Mouse (Mus musculus): ENCODE data around the gene Baz2b. TPM values are rescaled to one million over a fixed set of nuclear protein-coding genes. Genes with fewer than 3 reads are reported as not detected.

The Baz2b gene
- total RNA-seq, 2 experiments from 2014 or later: 50.7 to 62.7 TPM

DNA sequence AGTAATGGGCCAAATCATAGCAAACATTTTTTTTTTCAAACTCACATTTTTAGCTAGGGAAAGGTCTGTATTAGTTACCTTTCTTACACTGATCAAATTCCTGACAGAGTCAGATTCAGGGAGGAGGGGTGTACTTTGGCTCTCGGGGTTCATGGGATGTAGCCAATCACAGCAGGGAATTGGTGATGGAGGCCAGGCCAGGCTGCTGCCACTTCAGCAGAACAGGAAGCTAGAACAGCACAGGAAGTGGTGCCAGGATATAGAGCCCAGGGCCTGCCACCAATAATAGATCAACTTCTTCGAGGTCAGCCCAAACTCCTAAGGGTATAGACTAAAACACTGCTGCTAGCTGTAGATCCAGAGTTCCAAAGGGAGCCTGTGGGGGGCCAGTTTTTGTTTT is 76.6 kb downstream of the Baz2b start:
- DNase-seq (ENCODE audit: low spot score in 2 of 2): no peak

DNA sequence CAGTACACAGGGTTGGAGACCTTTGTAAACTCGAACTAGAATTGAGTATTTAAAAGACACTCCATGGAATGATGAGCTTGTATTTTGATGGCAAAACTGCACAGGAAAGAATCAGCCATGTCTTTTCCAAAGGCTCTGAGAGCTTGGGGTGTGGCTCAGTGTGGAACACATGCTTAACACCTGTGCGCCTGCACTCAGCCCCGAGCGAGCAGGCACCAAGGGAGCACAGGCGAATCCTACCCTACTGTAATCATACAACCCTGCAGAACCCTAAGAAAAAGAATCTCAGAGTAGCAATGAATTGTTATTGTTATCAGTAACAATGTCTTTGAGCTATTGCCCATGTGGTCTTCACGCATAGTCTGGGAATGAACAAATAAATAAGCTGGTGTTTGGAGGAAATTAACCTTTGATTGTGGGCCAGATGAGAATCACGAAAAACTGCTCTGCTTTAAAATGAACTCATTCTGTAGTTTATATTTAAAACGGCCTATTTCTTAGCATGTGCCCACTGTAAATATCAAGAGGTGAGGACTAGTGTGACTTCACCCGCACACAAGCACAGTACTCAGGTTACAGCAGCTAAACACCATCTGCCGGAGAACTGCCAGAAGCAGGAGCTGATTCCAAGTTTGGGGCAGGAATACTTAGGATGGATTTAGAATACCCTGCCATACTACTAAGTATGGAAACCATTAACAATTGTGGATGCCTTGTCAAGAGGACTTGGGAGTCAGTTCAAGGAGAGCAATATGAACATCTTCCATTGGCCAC is 77.2 kb downstream of the Baz2b start:
- DNase-seq (ENCODE audit: low spot score in 2 of 2): no peak

DNA sequence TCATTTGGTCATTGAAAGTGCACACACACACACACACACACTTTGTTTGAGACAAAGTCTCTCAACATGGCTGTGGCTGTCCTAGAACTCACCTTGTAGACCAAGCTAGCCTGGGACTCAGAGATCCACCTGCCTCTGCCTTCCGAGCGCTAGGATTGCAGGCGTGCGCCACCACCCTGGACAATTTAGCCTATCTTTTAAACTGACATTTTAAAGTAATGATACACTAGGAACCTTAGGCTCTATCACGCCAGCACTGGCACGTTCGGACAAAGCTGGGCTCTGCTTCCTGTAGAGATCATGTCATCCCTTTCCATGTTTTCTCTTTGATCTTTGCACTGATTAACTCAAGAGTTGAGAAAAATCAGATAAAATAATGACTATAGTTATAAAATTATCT is 81.0 kb downstream of the Baz2b start:
- no peak for DNase-seq (ENCODE audit: low spot score in 2 of 2)

DNA sequence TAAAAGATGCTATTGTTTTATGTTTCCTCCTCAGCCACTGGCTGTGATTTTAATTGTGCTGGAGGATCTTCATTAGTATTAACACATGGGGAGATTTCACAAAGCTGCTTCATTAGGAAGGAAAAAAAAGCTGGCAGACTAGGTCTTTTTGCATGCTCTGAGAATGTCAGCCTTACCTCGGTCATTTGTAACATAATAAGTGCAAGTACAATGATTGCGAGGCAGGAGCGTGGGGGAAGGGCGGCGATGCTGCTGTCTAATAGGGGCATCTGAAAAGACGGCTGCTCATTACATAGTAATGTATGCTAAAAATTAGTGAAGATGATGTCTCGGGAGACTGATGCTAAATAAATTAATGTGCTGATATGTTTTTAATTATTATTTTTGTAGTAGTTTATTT is 82.8 kb downstream of the Baz2b start:
- peak in 1 of 2 experiments; percentile 40 for DNase-seq (ENCODE audit: low spot score in 2 of 2)

DNA sequence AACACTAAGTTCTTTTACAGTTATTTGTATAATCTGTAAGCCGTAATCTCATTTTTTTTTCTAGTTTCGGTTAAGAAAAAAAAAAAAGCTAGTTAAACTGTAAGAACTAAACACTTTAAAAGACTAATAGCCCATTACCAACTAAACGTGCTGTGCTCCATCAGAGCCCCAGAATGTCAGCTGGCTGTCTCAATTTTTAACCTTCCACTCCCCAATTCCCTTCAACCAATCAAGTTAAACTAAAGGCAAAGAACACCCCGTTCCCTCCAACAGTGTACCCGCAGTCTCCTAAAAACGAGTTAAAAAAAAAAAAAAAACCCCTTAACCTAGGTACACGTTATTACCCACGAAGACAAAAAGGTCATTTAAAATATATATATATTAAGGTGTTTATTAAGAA is 83.3 kb downstream of the Baz2b start:
- no peak for DNase-seq (ENCODE audit: low spot score in 2 of 2)

DNA sequence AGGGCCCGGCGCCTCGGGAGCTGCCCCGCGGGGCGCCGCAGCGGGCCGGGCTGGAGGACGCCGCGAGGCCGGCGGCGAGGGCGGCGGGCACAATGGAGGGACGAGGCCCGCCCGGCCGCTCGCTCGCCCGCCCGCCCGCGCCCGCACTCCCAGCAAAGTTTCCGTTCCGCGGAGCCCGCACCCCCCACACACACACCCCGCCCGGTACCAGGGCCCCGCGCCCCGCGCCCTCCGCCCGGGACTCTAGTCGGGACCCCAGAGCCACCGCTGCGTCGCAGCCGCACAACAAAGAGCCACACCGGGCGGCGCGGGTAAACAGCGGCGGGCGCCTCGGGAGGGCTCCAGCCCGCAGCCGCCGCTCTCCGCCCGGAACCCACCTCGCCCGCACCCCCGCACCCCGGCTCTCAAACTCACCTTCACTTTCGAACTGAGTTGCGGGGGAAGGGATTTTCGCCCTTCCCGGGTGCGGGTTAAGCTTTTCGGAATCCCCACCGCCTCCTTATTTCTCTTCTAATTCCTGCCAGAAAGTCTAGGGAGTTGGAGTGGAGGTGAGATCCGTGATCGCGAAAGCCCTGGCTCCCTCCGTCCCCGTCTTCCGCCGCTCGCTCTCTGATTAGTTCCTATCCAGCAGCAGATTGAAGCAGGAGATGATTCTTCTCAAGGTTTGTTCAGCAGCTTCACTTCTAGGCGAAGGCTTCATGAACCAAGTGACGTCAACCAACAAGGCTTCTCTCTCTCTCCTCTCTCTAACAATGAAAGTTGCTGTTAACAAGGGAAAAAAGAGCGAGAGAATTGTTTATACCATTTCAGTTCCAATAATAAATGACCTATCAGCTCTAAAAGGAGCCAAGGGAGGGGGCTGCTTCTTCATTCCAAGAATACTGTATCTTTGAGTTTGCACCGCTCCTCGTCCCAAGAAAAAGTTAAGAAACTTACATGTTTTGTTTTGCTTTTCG is 84.3 kb downstream of the Baz2b start:
- DNase-seq (ENCODE audit: low spot score in 2 of 2): peak; percentile 32 to 60

DNA sequence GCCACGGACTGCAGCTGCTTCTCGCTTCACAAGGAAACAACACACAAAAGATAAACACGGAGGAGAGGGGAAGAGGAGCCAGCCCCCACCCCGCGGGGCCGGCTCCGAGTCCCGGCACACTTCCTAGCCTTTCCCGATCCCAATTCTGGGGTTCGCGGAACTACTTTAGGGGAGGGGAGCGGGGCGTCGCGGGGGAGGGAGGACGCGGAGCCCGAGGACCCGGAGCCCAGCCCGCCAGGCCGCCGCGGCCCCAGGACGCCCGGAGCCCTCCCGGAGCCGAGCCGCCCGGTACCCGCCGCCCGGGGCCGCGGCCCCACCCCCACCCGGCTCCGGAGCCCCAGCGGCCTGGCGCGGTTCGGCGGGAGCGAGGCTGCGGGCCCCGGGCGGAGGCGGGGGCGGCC is 85.0 kb downstream of the Baz2b start:
- peak; percentile 33 to 51 for DNase-seq (ENCODE audit: low spot score in 2 of 2)

DNA sequence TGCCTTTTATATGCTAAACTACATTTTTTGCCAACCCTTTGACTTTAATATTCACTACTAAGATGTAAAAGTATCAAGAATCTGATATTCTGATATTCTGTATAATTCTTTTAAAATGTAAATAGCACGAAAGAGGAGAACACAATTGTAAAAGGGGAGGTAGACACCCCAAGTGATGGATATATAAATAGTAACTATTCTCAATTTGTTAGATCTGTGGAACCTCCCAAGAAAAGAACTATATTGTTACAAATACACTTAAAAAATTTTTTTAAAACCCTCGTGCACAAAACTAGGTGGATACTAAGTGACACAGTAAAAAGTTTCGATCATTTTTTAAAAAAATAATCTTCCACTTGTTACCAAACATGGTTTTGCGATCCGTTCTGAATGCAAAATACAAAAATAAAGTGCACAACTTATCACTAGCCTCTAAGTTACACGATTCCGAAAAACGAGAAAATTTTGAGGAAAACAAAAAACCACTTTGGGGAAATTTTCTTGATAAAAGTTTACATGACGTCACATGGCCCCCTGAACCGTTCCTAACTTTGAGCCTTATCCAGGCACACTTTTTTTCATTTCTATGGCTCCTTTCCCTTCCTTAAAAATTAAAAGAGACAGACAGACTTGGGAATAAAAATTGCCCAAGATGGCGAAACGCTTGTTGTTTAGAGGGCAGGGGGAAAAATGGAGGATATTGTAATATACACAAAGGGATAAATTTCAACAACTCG is 85.6 kb downstream of the Baz2b start:
- no peak for DNase-seq (ENCODE audit: low spot score in 2 of 2)

DNA sequence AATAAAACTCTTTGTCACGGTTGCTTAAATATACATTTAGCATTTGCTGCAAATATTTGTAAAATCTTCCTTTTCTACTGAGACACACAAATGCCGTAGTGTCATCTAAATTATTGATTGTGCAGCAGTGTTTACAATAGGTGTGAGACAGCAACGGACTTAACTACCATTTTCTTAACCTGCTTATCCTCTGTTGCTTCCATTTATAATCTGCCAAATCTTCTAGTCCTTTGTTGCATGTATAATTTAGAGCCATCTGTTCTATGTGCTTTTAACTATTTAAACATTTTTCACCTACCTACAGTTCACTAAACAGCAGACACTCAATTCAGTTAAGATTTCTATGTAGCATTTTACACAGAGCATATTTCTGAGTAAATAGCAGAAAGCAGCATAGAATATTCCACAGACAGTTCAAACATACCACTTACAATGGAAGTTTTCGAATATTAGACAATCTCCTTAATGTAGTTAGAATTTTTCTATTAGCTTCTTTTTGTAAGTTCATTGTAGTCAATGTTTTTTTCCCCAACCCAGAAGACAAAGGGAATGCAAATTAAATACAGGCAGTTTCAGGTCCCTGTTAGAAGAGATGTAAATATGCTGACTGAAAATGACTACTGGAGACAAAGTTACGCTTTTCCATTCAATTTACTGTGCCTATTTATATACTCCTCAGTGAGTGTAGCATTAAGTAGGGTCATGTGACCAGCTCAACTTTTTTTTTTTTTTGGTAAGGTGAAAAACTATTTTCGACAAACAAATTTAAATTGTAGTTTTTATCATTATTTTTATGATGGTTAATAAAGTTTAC is 86.4 kb downstream of the Baz2b start:
- DNase-seq (ENCODE audit: low spot score in 2 of 2): no peak

DNA sequence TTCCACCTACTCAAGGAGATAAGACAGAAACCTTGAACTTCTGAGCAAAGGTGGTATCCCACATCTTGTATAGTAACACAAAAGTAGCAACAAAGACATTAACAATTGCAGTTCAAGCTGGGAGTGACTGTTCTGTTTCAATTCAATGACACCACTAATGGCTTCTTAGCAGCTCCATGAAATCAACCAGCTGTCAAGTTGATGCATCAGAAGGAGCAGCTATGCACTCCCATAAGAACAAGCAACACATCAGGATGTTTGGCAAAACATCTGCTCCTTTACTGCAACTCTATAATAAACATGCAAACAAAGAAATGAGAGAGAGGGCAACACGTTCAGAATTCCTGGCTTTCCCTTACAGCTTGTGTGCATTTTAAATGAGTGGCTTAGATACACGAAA is 87.5 kb downstream of the Baz2b start:
- DNase-seq (ENCODE audit: low spot score in 2 of 2): no peak

DNA sequence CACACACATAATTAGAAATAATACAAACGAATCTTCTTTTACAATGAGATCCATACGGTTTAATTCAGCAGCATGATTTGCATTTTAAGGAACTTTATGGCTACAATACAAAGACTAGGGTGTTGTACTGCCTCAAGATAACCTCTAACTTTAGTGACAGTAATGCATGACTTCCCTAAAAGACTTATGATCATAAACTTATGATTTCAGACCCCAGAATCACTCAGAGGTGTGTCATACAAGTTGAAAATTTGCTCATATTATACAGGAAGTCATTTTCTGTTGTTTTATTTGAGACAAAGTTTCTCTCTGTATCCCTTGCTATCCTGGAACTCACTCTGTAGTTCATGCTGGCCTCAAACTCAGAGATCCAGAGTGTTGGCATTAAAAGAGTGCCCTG is 89.0 kb downstream of the Baz2b start:
- no peak for DNase-seq (ENCODE audit: low spot score in 2 of 2)

DNA sequence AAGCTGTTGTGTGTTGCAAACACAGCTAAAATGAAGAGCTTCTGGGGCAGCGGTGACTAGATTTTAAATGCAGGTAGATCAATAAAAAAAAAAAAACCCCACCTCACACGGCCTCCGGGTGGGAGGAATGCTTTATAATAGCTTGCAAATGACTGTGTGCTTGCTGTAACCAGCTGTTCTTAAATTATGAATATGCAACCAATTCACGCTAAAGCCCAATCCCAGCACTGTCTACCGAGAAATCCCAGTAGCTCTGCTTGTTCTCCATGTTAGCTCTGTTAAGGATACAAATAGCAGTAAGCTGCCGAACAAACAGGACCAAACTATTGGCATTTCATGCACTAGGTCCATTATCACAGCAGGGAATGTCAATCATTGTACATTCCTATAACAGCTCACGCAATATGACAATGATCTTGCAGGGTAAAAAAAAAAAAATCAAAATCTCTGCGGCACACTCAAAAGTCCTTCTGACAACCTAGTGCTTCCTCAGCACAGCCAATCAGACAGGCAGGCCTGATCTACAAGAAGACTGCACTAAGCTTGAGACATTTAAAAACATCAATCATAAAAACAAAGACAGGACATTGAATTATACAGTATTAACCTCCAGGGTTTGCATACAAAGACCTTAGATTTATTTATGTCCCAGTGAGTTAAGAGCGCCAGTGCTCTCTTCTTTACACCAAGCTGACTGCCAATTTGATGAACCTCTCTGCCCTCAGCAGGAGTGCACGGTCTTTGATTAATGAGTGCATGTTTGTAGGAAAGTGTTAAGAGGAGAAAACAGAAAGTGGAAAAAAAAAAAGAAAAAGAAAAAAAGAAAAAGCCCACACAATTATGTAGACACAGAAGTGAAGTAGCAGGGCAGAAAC is 90.7 kb downstream of the Baz2b start:
- DNase-seq (ENCODE audit: low spot score in 2 of 2): peak in 1 of 2 experiments; percentile 26

DNA sequence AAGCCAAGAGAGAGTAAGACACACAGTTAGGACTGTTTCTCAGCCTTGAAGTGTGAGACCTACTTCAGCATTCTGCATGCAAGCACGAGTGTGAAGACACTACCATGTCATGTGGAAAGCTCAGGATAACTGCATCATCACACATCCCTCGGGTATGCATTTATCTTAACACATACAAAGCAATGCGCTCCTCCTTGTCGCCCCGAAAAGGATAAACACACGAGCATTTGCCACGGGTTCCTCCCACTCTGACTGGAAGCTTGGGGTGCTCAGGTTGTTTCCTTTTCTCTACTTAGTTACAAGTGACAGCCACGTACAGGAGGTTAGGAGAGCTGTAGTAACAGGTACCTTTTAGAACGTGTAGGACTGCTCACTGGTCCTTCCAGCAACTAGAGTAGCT is 91.8 kb downstream of the Baz2b start:
- no peak for DNase-seq (ENCODE audit: low spot score in 2 of 2)

DNA sequence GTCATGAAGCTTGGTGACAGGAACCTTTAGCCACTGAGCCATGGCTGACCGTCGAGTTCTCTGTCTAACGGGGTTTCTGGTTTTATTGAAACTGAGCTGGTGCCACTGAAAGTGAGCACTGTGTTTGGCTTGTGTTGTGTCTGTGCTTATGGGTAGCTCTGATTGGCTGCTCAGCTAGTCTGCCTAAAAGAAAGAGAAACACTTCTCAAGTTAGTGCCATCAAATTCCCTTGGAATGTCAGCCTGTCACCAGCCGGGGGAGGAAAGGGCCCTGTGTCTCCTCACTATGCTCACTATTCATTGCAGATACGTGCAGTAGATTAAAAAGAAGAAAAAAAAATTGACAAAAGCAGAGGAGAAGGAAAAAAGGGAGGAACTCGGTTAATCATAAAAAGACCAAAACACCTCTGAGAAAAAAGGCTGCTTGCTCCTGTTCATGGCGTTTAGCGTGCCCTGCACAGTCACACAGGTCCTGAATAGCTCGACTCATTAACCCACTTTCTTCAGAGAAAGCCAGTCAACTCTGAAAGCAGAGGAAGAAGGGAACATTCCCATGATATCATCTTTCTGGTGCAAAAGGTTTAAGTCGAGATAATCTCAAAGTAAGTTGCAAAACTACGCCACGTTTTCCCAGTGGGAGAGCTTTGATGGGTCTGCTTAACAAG is 93.6 kb downstream of the Baz2b start:
- DNase-seq (ENCODE audit: low spot score in 2 of 2): no peak

DNA sequence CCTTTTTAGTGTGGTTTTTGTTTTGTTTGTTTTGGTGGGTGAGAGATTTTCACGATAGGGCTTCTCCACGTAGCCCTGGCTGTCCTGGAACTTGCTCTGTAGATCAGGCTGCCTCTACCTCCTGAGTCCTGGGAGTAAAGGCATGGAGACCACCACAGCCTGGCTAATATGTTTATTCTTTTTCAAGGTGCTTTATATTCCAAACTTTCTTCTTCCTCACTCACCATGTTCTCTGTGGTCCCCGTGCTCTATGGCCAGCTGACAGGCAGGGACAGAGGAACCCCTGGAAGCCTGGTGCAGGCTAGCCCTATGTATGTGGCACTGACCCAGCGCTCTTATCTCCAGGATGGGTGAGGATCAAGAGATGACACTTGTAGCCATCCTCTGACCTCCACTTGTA is 94.7 kb downstream of the Baz2b start:
- DNase-seq (ENCODE audit: low spot score in 2 of 2): no peak

DNA sequence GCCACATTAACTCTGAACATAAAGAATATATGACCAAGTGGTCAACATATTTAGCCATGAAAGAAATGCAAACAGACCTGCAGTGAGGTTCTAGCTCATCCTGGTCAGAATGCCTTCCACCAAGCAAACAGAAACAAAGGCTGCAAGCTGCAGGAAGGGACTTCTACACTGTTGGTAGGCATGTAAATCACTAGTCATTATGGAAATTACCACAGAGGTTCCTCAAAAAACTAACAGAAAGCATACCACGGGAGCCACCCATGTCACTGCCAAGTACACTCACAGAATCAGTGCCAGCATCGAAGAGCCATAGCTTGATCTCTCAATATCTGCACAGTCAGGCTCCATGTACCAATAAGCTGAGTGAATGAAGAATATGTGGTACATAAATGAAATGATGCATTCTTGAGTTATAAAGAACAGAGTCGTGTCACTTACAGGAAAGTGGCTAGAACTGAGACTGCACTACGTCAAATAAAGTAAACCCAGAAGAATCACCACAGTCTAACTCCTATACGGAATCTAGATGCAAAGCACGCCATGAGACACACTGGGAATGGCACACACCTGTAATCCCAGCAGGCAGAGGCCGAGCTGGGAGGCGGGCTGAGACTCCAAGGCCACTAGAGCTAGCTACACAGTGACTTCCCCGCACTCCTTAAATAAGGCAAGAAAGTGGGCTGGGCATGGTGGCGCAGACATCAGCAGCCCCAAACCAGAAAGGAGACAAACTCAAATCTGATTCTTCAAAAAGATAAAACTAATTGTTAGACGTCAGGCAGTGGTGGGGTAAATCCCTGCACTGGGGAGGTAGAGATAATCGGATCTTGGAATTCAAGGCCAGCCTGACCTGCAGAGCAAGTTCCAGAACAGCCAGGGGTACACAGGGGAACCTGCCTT is 95.7 kb downstream of the Baz2b start:
- DNase-seq (ENCODE audit: low spot score in 2 of 2): no peak

DNA sequence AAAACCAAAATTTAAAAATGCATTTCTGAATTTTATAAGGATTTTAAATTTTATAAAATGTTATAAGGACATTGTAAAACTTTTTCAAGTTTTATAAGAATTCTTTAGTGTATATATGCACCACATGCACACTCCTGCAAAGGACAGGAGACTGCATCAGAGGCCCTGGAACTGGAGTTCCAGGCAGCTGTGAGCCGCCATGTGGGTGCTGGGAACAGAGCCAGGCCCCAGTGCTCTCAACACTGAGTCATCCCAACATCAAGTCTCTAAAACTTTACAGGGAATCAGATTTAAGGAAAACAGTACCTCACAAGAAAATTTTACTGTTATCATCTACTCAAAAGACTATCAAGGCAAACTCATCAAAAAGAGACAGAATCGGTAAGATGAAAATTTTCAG is 97.5 kb downstream of the Baz2b start:
- DNase-seq (ENCODE audit: low spot score in 2 of 2): no peak

DNA sequence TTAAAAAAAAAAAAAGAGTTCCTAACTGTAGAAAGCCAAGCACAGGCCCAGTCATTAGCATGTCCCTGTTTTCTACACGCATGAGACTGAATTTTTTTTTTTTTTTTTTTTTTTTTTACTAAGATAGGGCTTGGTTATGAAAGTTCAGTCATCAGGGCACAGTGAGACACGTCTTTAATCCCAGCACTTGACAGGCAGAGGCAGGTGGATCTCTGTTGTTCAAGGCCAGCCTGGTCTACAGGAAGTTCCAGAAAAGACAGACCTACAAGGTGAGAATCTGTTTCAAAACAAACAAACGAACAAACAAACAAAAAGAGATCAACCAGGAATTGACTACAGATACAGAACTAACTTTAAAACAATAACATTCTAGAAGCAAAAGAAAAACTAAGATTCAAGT is 100.6 kb downstream of the Baz2b start:
- no peak for DNase-seq (ENCODE audit: low spot score in 2 of 2)

All from layer of hippocampus, adult 18-20 months (tissue).